Mouse (Mus musculus) embryonic facial prominence, embryonic 13.5 days (tissue): Measurements from ENCODE around the gene Tmem8b. TPM values are rescaled to one million over a fixed set of nuclear protein-coding genes. Genes with fewer than 3 reads are reported as not detected.

ENCODE experiments used
- ATAC-seq: fragments of 200-750 bp; cut with Nextera tagmentation; 2 replicates; pipeline ENCODE4 v1.8.0; 2017; ENCODE audit warnings: low read depth; ENCODE audit not compliant: insufficient number of reproducible peaks, insufficient read depth, low FRiP score, low TSS enrichment
- H3K27ac ChIP-seq: fragments of 300-500 bp; sonication (generic); 2 replicates; pipeline ENCODE4 v1.5.1; 2015; ENCODE audit warnings: moderate library complexity, mild to moderate bottlenecking, inconsistent platforms
- H3K27me3 ChIP-seq: fragments of 300-500 bp; sonication (generic); 2 replicates; pipeline ENCODE4 v1.6.1; 2015; ENCODE audit warnings: mild to moderate bottlenecking, inconsistent platforms
- H3K36me3 ChIP-seq: fragments of 300-500 bp; sonication (generic); 2 replicates; pipeline ENCODE4 v1.6.1; 2015; ENCODE audit warnings: mild to moderate bottlenecking, inconsistent platforms
- H3K4me1 ChIP-seq: fragments of 300-500 bp; sonication (generic); 2 replicates; pipeline ENCODE4 v1.6.1; 2015; ENCODE audit warnings: inconsistent platforms
- H3K4me2 ChIP-seq: fragments of 300-500 bp; sonication (generic); 2 replicates; pipeline ENCODE4 v1.6.1; 2015; ENCODE audit warnings: moderate library complexity, mild to moderate bottlenecking, inconsistent platforms
- H3K4me3 ChIP-seq: fragments of 300-500 bp; sonication (generic); 2 replicates; pipeline ENCODE4 v1.5.1; 2015; ENCODE audit warnings: mild to moderate bottlenecking, inconsistent platforms
- H3K9ac ChIP-seq: fragments of 300-500 bp; sonication (generic); 2 replicates; pipeline ENCODE4 v1.6.1; 2015; ENCODE audit warnings: mild to moderate bottlenecking, inconsistent platforms
- H3K9me3 ChIP-seq: fragments of 300-500 bp; sonication (generic); 2 replicates; pipeline ENCODE4 v1.6.1; 2016; ENCODE audit warnings: inconsistent platforms
- WGBS: fragments of 180-500 bp; shearing (Covaris S2); methylation state at CpG from one replicate; pipeline ENCODE4 v1.1.7; 2015; ENCODE audit warnings: mixed read lengths; 5-methylcytosine and 5-hydroxymethylcytosine counted together
- polyA plus RNA-seq: library from polyadenylated mRNA; unstranded; fragments of >200 nt; fragmentation: Nextera tagmentation; extraction: Ambion mirVana; gene quantifications from 2 replicates; pipeline ENCODE4 v1.2.1, GENCODE M21; 2015

The Tmem8b gene
- polyA plus RNA-seq: 7.2 and 8.4 TPM in 2 replicates

GRCm38 (mm10) chr4:43668782-43669427, at the start of gene Tmem8b, which contains the start of gene Fam221b:
Gene Tmem8b (plus strand): TSS chr4:43668971.
Gene Fam221b (minus strand): TSS chr4:43669145.
- WGBS: 1% methylated on average over 35 of the region's 41 CpGs
- H3K4me2 ChIP-seq: peak within 1 kb of the TSS; percentile 90
- peak; percentile 92 for ATAC-seq
- peak within 1 kb of the TSS; percentile 77 for H3K4me3 ChIP-seq
- peak within 1 kb of the TSS; percentile 90 for H3K9ac ChIP-seq
- peaks cover 19% of the 10 kb centered on the region for H3K27me3 ChIP-seq
- H3K9me3 ChIP-seq: no peaks in the 10 kb centered on the region
- H3K36me3 ChIP-seq: peaks cover under 1% of the 10 kb centered on the region; the same call in 1 of the 2 replicates
- peaks cover 36% of the 10 kb centered on the region for H3K4me1 ChIP-seq
- peak within 1 kb of the TSS; percentile 55; the same call in 1 of the 2 replicates for H3K27ac ChIP-seq

GRCm38 (mm10) chr4:43620146-43620778, 48.5 kb upstream of the Tmem8b start:
- no peak overlapping the region for H3K9ac ChIP-seq
- H3K27me3 ChIP-seq: no peaks in the 10 kb centered on the region
- no peak overlapping the region for H3K27ac ChIP-seq
- H3K4me3 ChIP-seq: no peak overlapping the region
- H3K4me1 ChIP-seq: no peaks in the 10 kb centered on the region
- H3K4me2 ChIP-seq: no peak overlapping the region
- ATAC-seq: no peak
- H3K36me3 ChIP-seq: no peaks in the 10 kb centered on the region
- peaks cover 6% of the 10 kb centered on the region for H3K9me3 ChIP-seq
- 88% methylated on average over 4 of the region's 4 CpGs for WGBS

- WGBS: 33% methylated on average over 20 of the region's 20 CpGs
- Histone ChIP-seq H3K4me2 (no peak overlapping the region), H3K27ac (no peak overlapping the region), H3K9ac (no peak overlapping the region), H3K36me3 (no peaks in the 10 kb centered on the region; the same call in 1 of the 2 replicates), H3K27me3 (peaks cover 7% of the 10 kb centered on the region; the same call in 1 of the 2 replicates), H3K4me1 (peaks cover 38% of the 10 kb centered on the region), H3K9me3 (peaks cover 18% of the 10 kb centered on the region), H3K4me3 (no peak overlapping the region)
- ATAC-seq: no peak
Observed at GRCm38 (mm10) chr4:43629106-43629817, 39.5 kb upstream of the Tmem8b start.

DNA sequence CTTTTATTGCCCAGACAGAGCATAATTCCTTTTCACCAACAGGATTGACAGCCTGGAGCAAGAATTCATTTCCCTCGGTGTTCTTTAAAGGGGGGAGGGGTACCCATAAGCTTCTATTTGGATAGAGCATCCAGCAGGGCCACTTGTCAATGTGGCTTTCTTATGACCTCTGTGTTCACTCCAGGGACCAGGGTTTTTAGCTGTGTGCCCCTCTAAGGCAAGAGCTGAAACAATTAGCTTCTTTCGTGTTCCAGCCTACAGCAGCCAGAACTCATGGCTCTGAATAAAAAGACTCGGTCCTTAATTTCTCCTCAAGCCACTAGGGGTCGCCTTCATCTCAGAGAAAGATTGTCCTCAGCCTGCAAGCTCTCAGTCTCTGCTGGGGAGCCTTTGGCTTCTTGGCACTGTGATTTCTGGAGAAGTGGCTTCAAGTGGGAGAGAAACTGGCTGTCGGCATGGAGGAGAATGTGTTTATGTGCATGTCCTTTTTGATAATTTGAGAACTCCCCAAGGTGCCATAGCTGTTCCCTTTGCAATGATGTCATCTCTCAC, 38.7 kb upstream of the Tmem8b start:
- Histone ChIP-seq H3K4me3 (no peak overlapping the region), H3K9ac (peak overlapping the region; percentile 28; the same call in 1 of the 2 replicates), H3K9me3 (peaks cover 14% of the 10 kb centered on the region), H3K27me3 (peaks cover 7% of the 10 kb centered on the region; the same call in 1 of the 2 replicates), H3K4me1 (peaks cover 40% of the 10 kb centered on the region), H3K27ac (peak overlapping the region; percentile 87; the same call in 1 of the 2 replicates), H3K4me2 (peak overlapping the region; percentile 33), H3K36me3 (no peaks in the 10 kb centered on the region; the same call in 1 of the 2 replicates)
- WGBS: 3% methylated on average over 5 of the region's 5 CpGs
- ATAC-seq: peak; percentile 41; the same call in 1 of the 2 replicates

DNA sequence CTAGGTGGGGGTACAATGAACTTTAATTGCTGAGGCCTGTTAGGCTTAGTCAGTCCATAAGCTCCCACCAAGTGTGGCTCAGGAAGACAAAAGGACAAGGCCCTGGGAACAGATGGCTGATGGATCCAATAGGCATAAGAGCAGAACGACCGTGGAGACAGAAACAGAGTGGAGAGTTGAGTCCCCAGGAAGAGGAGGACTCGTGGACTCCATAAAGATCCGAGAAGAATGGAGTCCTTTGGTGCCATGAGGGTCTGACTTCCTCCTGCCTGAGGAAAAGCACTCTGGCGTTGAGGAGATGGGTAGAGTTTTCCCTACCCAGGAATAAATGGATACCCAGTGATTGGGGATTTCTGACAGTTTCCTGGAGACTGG, 38.1 kb upstream of the Tmem8b start:
- Histone ChIP-seq H3K9me3 (peaks cover 8% of the 10 kb centered on the region; the same call in 1 of the 2 replicates), H3K27me3 (peaks cover 7% of the 10 kb centered on the region; the same call in 1 of the 2 replicates), H3K4me1 (peaks cover 41% of the 10 kb centered on the region), H3K27ac (peak overlapping the region; percentile 87), H3K4me2 (peak overlapping the region; percentile 83), H3K9ac (peak overlapping the region; percentile 96; the same call in 1 of the 2 replicates), H3K36me3 (no peaks in the 10 kb centered on the region), H3K4me3 (peak overlapping the region; percentile 73)
- 22% methylated on average over 5 of the region's 5 CpGs for WGBS
- no peak for ATAC-seq

DNA sequence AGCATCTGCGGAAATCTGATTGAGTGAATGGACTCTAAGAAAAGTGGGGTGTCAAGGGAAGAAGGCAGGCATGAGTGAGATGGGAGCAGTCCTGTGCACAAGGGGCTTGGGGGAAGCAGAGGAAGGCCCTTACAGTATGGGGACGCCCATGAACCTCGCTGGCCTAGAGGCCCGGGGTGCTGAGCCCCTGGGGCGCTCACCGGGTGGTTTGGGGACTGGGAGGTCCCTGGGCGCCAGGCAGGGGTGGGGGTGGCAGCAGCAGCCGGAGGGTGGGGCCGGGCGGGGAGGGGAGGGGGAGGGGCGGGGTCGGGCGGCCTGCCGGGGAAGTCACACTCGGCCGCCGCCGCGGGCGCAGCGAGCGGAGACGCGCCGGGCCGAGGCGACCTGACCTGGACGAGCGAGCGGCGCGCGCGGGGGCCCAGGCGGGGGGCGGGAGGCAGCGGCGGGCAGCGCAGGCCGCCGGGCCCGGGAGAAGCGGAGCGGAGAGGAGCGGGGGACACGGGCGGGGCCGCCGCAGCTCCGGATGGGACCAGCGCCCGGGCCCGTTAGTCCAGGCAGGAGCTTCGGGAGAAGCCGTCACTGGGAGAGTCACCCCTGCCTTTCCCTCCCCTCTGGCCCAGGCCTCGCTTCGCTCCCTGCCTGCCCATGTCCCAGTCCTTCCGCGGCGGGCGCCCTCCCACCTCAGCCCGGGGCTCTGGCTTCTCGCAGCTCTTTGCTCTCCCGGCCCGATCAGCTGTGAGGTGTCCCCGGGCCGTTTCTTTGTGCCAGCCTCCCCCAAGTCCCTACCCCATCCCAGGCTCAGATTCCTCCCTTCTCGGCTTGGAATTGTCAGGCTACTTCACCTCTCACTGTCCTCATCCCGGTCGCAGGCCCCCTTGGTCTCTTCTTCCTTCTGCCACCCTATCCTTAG, 37.5 kb upstream of the Tmem8b start, which contains the start of gene Npr2:
Gene Npr2 (plus strand): TSS at position 890 of the 910 bp plus-strand sequence.
- peaks cover 4% of the 10 kb centered on the region; the same call in 1 of the 2 replicates for H3K9me3 ChIP-seq
- H3K4me3 ChIP-seq: peak within 1 kb of the TSS; percentile 73
- H3K27ac ChIP-seq: peak within 1 kb of the TSS; percentile 87
- peak; percentile 57; the same call in 1 of the 2 replicates for ATAC-seq
- WGBS: under 1% methylated on average over 35 of the region's 70 CpGs
- no peaks in the 10 kb centered on the region for H3K36me3 ChIP-seq
- peaks cover 48% of the 10 kb centered on the region for H3K4me1 ChIP-seq
- peak within 1 kb of the TSS; percentile 83 for H3K4me2 ChIP-seq
- peaks cover 7% of the 10 kb centered on the region; the same call in 1 of the 2 replicates for H3K27me3 ChIP-seq
- H3K9ac ChIP-seq: peak within 1 kb of the TSS; percentile 96

DNA sequence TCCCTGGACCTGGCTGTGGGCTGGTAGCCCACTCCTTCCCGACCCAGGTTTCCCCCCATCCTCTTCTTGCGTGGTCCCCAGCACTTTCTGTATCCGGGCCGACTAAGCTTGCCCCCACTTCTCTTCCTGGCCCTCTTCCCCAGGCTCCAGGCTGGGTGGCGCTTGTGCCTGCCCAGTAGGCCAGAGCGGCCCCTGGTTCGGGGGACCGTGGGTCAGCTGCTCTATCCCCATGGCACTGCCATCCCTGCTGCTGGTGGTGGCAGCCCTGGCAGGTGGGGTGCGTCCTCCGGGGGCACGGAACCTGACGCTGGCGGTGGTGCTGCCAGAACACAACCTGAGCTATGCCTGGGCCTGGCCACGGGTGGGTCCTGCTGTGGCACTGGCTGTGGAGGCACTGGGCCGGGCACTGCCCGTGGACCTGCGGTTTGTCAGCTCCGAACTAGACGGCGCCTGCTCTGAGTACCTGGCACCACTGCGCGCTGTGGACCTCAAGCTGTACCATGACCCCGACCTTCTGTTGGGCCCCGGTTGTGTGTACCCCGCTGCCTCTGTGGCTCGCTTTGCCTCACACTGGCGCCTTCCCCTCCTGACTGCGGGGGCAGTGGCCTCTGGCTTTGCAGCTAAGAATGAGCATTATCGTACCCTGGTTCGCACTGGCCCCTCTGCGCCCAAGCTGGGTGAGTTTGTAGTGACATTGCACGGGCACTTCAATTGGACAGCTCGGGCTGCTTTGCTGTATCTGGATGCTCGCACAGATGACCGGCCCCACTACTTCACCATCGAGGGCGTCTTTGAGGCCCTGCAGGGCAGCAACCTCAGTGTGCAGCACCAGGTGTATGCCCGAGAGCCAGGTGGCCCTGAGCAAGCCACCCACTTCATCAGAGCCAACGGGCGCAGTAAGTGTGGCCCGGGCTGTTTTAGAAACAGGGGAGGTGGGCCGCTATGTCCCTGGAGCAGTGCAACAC, 36.5 kb upstream of the Tmem8b start:
- peak overlapping the region; percentile 87 for H3K27ac ChIP-seq
- no peaks in the 10 kb centered on the region for H3K36me3 ChIP-seq
- peak overlapping the region; percentile 83 for H3K4me2 ChIP-seq
- no peaks in the 10 kb centered on the region for H3K9me3 ChIP-seq
- peaks cover 7% of the 10 kb centered on the region; the same call in 1 of the 2 replicates for H3K27me3 ChIP-seq
- H3K4me1 ChIP-seq: peaks cover 48% of the 10 kb centered on the region
- ATAC-seq: no peak
- H3K9ac ChIP-seq: peak overlapping the region; percentile 96
- WGBS: 43% methylated on average over 42 of the region's 42 CpGs
- peak overlapping the region; percentile 73 for H3K4me3 ChIP-seq

GRCm38 (mm10) chr4:43633296-43633695, 35.5 kb upstream of the Tmem8b start:
- peak overlapping the region; percentile 83 for H3K4me2 ChIP-seq
- no peak overlapping the region for H3K27ac ChIP-seq
- 66% methylated on average over 8 of the region's 8 CpGs for WGBS
- H3K27me3 ChIP-seq: peaks cover 7% of the 10 kb centered on the region; the same call in 1 of the 2 replicates
- H3K36me3 ChIP-seq: no peaks in the 10 kb centered on the region
- H3K4me3 ChIP-seq: 0 out of 2 replicates have a peak overlapping the region, but pooled peaks have one; percentile 73
- peaks cover 48% of the 10 kb centered on the region for H3K4me1 ChIP-seq
- 0 out of 2 replicates have a peak overlapping the region, but pooled peaks have one; percentile 96 for H3K9ac ChIP-seq
- ATAC-seq: 0 out of 2 replicates have a peak, but pooled peaks have one; percentile 17
- H3K9me3 ChIP-seq: no peaks in the 10 kb centered on the region

- Histone ChIP-seq H3K4me2 (peak overlapping the region; percentile 83), H3K9ac (0 out of 2 replicates have a peak overlapping the region, but pooled peaks have one; percentile 96), H3K36me3 (no peaks in the 10 kb centered on the region), H3K27ac (no peak overlapping the region), H3K4me3 (0 out of 2 replicates have a peak overlapping the region, but pooled peaks have one; percentile 3), H3K4me1 (peaks cover 49% of the 10 kb centered on the region), H3K9me3 (no peaks in the 10 kb centered on the region), H3K27me3 (peaks cover 7% of the 10 kb centered on the region; the same call in 1 of the 2 replicates)
- no peak for ATAC-seq
- 96% methylated on average over 2 of the region's 2 CpGs for WGBS
Observed at GRCm38 (mm10) chr4:43633736-43634135, 35.0 kb upstream of the Tmem8b start.
